Mouse (Mus musculus) liver, embryonic 14.5 days (tissue): ENCODE results near the gene Lrg1. TPM values are rescaled to one million over a fixed set of nuclear protein-coding genes. Genes with fewer than 3 reads are reported as not detected.

Experiments used
- ATAC-seq: fragments of 200-750 bp; cut with Nextera tagmentation; 2 replicates; pipeline ENCODE4 v1.8.0; 2017; ENCODE audit warnings: moderate number of reproducible peaks, mild to moderate bottlenecking, moderate library complexity; ENCODE audit not compliant: insufficient read depth
- DNase-seq, 3 experiments: peaks; one replicate each; pipeline ENCODE4 v3.0.0-alpha.2; 2012 to 2013; ENCODE audit warnings: low read depth in 3 of 3, low spot score in 3 of 3
- H3K27ac ChIP-seq: fragments of 300-500 bp; sonication (generic); 2 replicates; pipeline ENCODE4 v1.5.1; 2014; ENCODE audit warnings: moderate library complexity, mild to moderate bottlenecking, control low read depth, inconsistent platforms
- H3K27me3 ChIP-seq: fragments of 300-500 bp; sonication (generic); 2 replicates; pipeline ENCODE4 v1.6.1; 2014; ENCODE audit warnings: mild to moderate bottlenecking, low read length, moderate library complexity; ENCODE audit not compliant: control insufficient read depth, insufficient read depth
- H3K36me3 ChIP-seq: fragments of 300-500 bp; sonication (generic); replicated peaks from 2 replicates; pipeline ENCODE4 v1.6.1; 2014; ENCODE audit warnings: low read depth; ENCODE audit not compliant: control insufficient read depth, insufficient read depth
- H3K4me1 ChIP-seq, 2 experiments: fragments of 200-500 bp in 1 of 2; fragments of 300-500 bp in 1 of 2; sonication (generic) in 1 of 2; replicated peaks; 2 replicates each; pipeline ENCODE4 v1.6.1; 2012 to 2014; ENCODE audit warnings: antibody characterized with exemption in 1 of 2, inconsistent platforms in 1 of 2, low read length in 1 of 2; ENCODE audit not compliant: control insufficient read depth in 2 of 2, insufficient read depth in 2 of 2
- H3K4me2 ChIP-seq: fragments of 300-500 bp; sonication (generic); 2 replicates; pipeline ENCODE4 v1.6.1; 2014; ENCODE audit warnings: low read depth, mild to moderate bottlenecking, control low read depth, moderate library complexity
- H3K4me3 ChIP-seq, 2 experiments: fragments of 200-500 bp in 1 of 2; fragments of 300-500 bp in 1 of 2; sonication (generic) in 1 of 2; 2 replicates each; pipeline ENCODE4 v1.5.1; 2012 to 2014; ENCODE audit warnings: low read depth in 2 of 2, low read length in 2 of 2, mild to moderate bottlenecking in 2 of 2, control low read depth in 1 of 2, inconsistent platforms in 1 of 2, moderate library complexity in 1 of 2; ENCODE audit not compliant: insufficient read depth in 1 of 2
- H3K9ac ChIP-seq: fragments of 300-500 bp; sonication (generic); replicated peaks from 2 replicates; pipeline ENCODE4 v1.6.1; 2014; ENCODE audit warnings: mild to moderate bottlenecking, control low read depth, moderate library complexity
- H3K9me3 ChIP-seq: fragments of 300-500 bp; sonication (generic); 2 replicates; pipeline ENCODE4 v1.6.1; 2016; ENCODE audit warnings: low read length, mixed read lengths; ENCODE audit not compliant: control insufficient read depth
- CTCF ChIP-seq: IDR thresholded peaks from 2 replicates; pipeline ENCODE4 v1.5.1; 2016; ENCODE audit warnings: antibody characterized with exemption, low read depth, control low read depth
- EP300 ChIP-seq: IDR thresholded peaks from 2 replicates; pipeline ENCODE4 v1.6.1; 2016; ENCODE audit warnings: antibody characterized with exemption, low read depth
- WGBS: fragments of 180-500 bp; shearing (Covaris S2); extraction: QIAGEN DNeasy Blood & Tissue Kit; methylation state at CpG from one replicate; pipeline ENCODE4 v1.1.7; 2014; ENCODE audit not compliant: insufficient replicate concordance; 5-methylcytosine and 5-hydroxymethylcytosine counted together
- polyA plus RNA-seq, 2 experiments: library from polyadenylated mRNA; depleted of rRNA in 1 of 2; stranded (reverse) in 1 of 2; unstranded in 1 of 2; fragments of >200 nt; fragmentation: Nextera tagmentation in 1 of 2; extraction: Ambion mirVana in 1 of 2; gene quantifications; 2 replicates each; pipeline versions ENCODE4 v1.2.1 to v1.2.3; 2012 to 2014

Gene Lrg1
- polyA plus RNA-seq, 2 experiments: 0.09 to 0.67 TPM

DNA sequence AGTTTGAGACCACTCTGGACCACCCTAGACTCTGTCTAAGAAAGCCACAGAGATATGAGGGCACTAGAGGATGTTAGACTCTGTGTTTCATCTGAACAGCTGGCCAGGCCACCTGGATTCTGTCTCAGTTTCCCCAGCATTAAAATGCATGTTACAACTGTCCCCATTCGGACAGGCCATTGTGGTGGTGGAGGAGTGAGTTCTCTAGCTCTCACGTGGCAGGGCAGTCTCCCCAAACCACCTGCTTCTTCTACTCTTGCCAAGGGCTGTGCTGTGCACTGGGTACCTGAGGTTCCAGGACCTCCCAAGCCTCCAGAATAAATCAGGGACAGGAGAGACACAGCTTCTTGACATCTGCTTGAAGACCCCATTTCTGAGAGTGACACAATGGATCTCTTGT, 28.1 kb upstream of the Lrg1 start:
- Histone ChIP-seq H3K4me2 (no peak overlapping the region), H3K27ac (no peak overlapping the region), H3K36me3 (no peaks in the 10 kb centered on the region), H3K9me3 (no peaks in the 10 kb centered on the region), H3K4me1 (peaks cover 0 to 2% of the 10 kb centered on the region in 2 experiments; a peak in 1 of 4 replicates), H3K4me3 (no peak overlapping the region), H3K9ac (no peak overlapping the region), H3K27me3 (peaks cover 22% of the 10 kb centered on the region)
- 33% methylated on average over 2 of the region's 2 CpGs for WGBS
- no peak for TF ChIP-seq CTCF
- no peak for TF ChIP-seq EP300
- DNase-seq (no peak), ATAC-seq (no peak)

GRCm38 (mm10) chr17:56148790-56149618, 27.2 kb upstream of the Lrg1 start:
- H3K27ac ChIP-seq: no peak overlapping the region
- ATAC-seq (no peak), DNase-seq (no peak)
- H3K4me3 ChIP-seq: no peak overlapping the region
- peaks cover 0 to 2% of the 10 kb centered on the region in 2 experiments; a peak in 1 of 4 replicates for H3K4me1 ChIP-seq
- H3K36me3 ChIP-seq: no peaks in the 10 kb centered on the region
- H3K9ac ChIP-seq: no peak overlapping the region
- H3K27me3 ChIP-seq: peaks cover 22% of the 10 kb centered on the region
- H3K9me3 ChIP-seq: no peaks in the 10 kb centered on the region
- WGBS: 5% methylated on average over 30 of the region's 30 CpGs
- no peak overlapping the region for H3K4me2 ChIP-seq
- TF ChIP-seq EP300 (no peak), CTCF (no peak)

DNA sequence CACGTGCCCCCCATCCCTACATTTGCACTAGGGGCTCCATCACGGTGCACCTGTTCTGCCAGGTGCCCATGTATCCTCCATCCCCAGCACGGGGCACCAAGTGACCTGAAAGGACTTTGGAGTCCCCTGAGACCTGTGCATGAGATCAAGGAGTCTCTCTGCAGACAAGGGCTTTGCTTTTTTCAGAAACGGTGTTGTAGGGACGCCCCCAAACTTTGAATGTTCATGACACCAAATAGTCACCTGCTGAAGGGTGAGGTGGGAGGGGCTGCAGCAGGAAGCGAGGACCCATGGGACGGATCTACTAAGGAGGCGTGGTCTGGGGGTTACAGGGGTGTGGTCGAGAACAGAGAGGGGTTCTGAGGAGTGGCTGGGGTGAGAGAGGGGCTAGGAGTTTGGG, 26.5 kb upstream of the Lrg1 start:
- H3K27ac ChIP-seq: no peak overlapping the region
- no peaks in the 10 kb centered on the region for H3K9me3 ChIP-seq
- H3K4me2 ChIP-seq: no peak overlapping the region
- H3K4me1 ChIP-seq: no peaks in the 10 kb centered on the region
- peaks cover 22% of the 10 kb centered on the region for H3K27me3 ChIP-seq
- no peak for DNase-seq
- H3K36me3 ChIP-seq: no peaks in the 10 kb centered on the region
- 21% methylated on average over 9 of the region's 9 CpGs for WGBS
- H3K4me3 ChIP-seq: no peak overlapping the region
- TF ChIP-seq CTCF (no peak), EP300 (no peak)
- no peak overlapping the region for H3K9ac ChIP-seq
- ATAC-seq: no peak

- H3K36me3 ChIP-seq: no peaks in the 10 kb centered on the region
- H3K4me1 ChIP-seq: no peaks in the 10 kb centered on the region
- no peak for TF ChIP-seq CTCF
- TF ChIP-seq EP300: no peak
- 55% methylated on average over 12 of the region's 12 CpGs for WGBS
- no peak for DNase-seq
- H3K27me3 ChIP-seq: peaks cover 22% of the 10 kb centered on the region
- H3K4me3 ChIP-seq: no peak overlapping the region
- no peak overlapping the region for H3K27ac ChIP-seq
- no peaks in the 10 kb centered on the region for H3K9me3 ChIP-seq
- H3K4me2 ChIP-seq: no peak overlapping the region
- H3K9ac ChIP-seq: no peak overlapping the region
- no peak for ATAC-seq
Observed at GRCm38 (mm10) chr17:56147420-56147819, 25.6 kb upstream of the Lrg1 start.

DNA sequence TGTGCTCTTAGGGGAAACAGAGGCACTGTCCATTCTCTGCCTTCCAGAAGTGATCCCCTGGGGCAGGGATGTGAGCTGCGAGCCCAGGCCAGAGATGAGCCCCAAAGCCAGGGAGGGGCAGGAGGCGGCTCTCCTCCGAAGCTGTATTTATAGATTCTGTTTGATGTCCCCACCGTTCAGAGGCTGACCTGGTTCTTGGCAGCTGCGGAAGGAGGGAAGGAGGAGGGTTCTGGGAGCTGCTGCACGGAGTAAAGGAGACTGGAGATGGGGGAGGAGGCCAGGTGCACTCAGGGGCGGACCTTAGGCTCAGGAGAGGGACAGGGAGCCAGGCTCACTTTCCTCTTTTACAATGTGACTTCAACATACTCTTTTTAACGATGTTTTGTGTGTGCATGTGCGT, 24.3 kb upstream of the Lrg1 start:
- H3K27me3 ChIP-seq: peaks cover 34% of the 10 kb centered on the region
- H3K9ac ChIP-seq: no peak overlapping the region
- no peak overlapping the region for H3K4me2 ChIP-seq
- TF ChIP-seq CTCF (no peak), EP300 (no peak)
- ATAC-seq (no peak), DNase-seq (no peak)
- no peaks in the 10 kb centered on the region for H3K9me3 ChIP-seq
- WGBS: 30% methylated on average over 9 of the region's 9 CpGs
- H3K27ac ChIP-seq: no peak overlapping the region
- H3K36me3 ChIP-seq: no peaks in the 10 kb centered on the region
- no peak overlapping the region for H3K4me3 ChIP-seq
- H3K4me1 ChIP-seq: no peaks in the 10 kb centered on the region; a peak in 1 of 4 replicates
